Mouse (Mus musculus): Measurements from ENCODE around the gene Txnrd2.

Gene Txnrd2

GRCm38 (mm10) chr16:18426215-18426791 is at the start of gene Txnrd2:
Gene Txnrd2, plus strand, starts transcription at chr16:18426384.
- peak; percentile 88 for DNase-seq (ENCODE audit: low spot score)

- no peak for DNase-seq (ENCODE audit: low spot score)
These were observed 49.0 kb upstream of the Txnrd2 start for GRCm38 (mm10) chr16:18377203-18377602.

DNA sequence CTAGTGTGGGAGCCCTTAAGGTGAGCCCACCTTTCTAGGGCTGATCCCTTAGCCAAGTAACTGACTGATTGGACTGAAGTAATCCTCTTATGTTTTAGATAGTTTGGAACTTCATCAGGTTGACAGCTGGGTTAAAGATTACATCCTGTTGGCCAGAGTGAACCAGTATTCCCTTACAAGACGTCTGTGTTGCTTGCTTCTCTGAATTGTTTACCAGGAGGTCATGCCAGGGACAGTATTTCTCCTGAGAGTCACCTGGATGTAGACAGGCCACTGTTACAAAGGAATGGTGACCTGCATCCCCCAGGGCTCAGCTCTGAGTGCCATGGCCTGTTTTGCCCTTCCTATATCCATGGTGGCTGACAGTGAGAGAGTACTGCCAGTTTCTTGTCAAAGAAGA is 47.7 kb upstream of the Txnrd2 start:
- no peak for DNase-seq (ENCODE audit: low spot score)

- no peak for DNase-seq (ENCODE audit: low spot score)
These were observed 46.7 kb upstream of the Txnrd2 start for GRCm38 (mm10) chr16:18379338-18380001.

- DNase-seq (ENCODE audit: low spot score): peak; percentile 41
These were observed 45.6 kb upstream of the Txnrd2 start for GRCm38 (mm10) chr16:18380495-18381063.

DNA sequence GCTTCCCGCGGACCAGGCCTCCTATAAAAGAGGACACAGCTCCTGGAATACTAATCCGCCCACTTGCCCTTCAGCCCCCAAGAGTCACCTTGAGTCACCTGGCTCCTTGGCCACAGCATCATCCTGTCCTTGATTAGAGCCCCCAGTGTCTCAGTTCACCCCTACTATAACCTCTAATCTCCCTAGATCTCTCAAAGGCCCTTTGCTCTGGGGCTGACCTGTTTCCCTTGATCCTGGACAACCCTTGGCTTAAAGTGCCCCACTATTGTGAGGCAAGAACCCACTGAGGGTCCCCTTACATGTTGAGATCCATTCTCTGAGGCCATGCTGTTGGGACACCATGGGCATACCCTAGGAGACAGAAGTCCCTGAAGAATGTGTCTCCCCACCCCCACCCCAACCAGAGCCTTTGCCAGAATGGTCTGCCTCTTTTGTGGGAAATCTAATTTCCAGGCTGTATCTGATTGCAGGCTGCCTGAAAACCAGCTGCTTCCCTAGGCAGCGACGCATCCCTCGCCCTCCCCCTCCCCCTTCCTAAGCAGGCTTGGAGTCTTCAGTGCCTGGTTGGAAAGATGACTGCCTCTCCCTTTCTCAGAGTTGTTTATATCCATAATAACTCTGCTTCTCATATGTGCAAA is 44.4 kb upstream of the Txnrd2 start:
- DNase-seq (ENCODE audit: low spot score): no peak

DNA sequence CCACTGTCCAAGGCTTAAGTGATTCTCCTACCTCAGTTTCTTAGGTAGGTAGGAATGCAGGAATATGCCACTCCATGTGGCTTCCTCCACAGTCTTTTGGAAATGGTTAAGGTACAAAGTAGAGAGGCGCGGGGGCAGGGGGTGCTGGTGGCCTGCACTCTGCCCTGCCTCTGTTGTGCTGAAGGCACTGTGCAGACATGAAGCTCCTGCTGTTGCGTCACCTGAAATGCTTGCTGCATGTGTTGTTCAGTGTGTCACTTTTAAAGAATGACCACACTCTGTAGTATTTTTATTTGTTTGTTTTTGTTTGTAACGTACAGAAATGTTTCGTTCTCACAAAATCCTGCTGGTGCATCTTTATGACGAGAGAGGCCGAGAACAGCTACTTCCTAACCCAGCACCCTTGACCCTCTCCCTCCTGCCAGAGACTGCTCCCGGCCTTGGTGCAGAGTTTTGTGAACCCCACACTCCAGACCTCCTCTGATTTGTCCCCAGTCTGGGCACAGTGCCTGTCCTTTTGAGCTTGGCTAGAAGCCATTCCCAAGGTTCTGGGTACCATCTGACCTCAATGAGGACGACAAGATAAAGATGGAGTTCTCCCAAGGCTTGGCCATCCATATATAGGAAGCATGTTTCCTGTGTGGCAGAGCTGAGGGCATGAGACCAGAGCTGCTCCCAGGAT is 43.0 kb upstream of the Txnrd2 start:
- peak; percentile 40 for DNase-seq (ENCODE audit: low spot score)

DNA sequence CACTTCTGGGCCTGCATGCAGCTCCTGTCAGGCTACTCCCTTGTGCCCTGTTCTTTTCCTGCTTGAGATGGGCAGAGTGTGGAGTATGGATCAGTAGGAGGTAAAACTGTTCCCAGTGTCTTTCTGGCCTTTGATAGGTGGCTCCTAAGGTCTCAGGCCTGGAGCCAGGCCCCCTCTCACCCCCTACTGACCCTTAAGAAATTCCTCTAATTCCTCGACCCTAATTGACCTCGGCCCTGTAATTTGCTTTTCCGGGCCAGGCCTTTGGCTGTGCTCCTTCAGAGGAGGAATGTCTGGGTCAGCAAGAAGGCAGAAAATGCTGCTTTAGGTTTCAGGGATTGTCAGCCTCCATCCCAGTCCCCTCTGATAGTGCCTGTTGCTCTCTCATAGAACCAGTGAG is 42.4 kb upstream of the Txnrd2 start:
- no peak for DNase-seq (ENCODE audit: low spot score)

- no peak for DNase-seq (ENCODE audit: low spot score)
These were observed 42.0 kb upstream of the Txnrd2 start for GRCm38 (mm10) chr16:18384211-18384610.

DNA sequence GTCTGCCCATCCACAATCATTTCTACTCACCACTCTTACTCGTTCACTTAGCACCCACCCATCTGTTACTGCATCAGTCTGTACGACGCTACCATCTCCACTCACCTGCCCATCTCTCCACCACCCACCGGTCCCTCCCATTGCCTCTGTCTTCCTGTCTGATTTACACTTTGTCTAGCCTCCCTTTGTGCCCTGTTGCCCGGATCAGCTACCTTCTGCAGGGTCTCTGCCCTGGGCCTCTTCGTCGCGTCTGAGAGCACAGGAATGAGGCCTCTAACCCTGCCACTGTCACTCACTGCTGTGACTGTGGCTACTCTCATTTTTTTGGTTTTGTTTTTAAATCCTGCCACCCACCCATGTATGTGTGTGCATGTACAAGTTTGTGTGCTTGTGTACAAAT is 41.5 kb upstream of the Txnrd2 start:
- DNase-seq (ENCODE audit: low spot score): no peak

- no peak for DNase-seq (ENCODE audit: low spot score)
These were observed 40.8 kb upstream of the Txnrd2 start for GRCm38 (mm10) chr16:18385411-18385810.

- no peak for DNase-seq (ENCODE audit: low spot score)
These were observed 39.7 kb upstream of the Txnrd2 start for GRCm38 (mm10) chr16:18386451-18386850.

GRCm38 (mm10) chr16:18386972-18387371 is 39.2 kb upstream of the Txnrd2 start:
- no peak for DNase-seq (ENCODE audit: low spot score)

DNA sequence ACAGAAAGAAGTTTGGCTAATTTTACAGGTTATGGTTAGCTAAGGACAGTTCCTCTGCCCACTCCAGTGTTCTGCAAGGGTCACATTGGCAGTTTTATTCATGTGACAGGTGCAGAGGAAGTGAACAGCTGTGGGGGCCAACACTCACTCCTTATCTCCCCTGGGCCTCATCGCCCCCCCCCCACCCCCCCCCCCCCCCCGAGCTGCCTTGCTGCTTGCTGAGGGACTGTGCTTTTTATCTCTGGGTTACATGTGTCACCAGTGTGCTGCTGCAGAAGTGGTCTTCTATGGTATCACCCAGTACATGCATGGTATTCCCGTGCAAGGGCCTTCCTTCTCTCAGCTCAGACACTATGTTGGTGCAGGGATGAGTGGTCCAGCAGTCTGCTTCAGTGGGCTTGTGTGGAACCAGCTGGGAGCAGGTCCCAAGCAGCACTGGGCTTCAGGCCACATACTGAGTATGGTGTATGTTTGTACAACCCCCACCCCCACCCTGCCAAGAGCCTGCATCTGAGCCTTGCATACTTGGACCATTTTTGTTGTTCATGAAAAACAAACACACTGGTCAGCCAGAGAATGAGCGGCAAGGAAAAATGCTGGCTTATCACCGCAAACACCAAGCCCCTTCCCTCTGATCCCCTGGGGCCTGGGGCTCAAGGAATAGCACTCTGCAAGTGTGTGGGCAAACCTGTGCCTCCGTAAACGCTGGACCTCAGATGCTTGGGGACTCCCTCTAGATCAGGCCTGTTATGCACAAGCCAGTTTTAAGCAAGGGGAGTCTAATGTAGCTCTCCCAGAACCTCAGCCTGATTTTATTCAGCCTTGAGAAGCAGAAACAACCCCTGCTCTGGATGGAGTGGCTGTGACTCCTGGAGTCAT is 38.2 kb upstream of the Txnrd2 start:
- DNase-seq (ENCODE audit: low spot score): no peak

DNA sequence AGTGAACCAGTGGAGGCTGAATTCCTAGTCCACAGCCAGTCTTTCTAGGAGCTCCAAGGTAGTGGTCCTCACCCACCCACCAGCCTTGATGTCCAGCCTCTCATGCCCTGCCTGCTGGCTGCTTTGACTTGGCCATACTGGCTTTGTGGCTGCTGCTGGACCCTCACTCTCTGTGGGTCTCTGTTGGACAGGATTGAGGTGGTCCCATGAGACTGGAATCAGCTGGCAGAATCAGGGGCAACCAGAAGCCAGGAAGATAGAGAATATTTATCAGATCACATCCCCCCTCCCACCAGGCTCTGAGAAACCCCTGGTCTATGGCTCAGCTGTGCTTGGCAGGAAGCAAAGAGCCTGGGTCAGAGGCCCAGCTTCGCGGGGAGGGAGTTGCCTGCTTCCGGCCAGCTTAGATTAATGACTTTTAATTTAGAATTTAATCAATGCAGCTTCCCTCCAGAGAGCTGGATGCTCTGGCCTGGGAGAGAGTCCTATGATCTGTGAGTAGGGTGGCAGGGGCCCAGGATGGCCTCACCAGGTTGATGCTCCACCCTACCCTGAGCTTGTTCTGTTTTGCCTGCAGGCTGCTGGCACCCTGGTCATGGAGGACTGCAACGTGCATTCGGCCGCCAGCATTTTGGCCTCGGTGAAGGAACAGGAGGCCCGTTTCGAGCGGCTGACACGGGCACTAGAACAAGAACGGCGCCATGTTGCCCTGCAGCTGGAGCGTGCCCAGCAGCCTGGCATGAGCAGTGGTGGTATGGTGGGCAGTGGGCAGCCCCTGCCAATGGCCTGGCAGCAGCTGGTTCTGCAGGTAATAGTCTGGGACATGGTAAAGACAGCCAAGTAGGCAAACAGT is 37.4 kb upstream of the Txnrd2 start:
- peak; percentile 40 for DNase-seq (ENCODE audit: low spot score)

DNA sequence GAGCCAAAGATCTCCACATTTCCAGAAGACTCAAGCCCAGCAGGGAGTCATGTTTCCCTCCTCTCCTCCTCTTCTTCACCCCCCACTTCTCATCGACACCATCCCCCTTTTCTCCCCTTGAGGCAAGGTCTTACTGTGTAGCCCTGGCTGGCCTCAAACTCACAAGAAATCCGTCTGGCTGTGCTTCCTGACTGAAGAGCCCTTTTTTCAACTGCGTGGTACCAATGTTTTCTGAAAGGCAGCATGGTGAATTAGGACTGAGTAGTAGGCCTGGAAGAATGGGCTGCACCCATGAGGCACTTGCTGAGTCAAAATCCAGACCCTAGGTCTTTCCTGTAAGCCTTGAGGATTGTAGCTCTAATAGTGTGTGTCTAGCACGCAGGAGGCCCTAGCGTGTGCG is 35.8 kb upstream of the Txnrd2 start:
- DNase-seq (ENCODE audit: low spot score): no peak

DNA sequence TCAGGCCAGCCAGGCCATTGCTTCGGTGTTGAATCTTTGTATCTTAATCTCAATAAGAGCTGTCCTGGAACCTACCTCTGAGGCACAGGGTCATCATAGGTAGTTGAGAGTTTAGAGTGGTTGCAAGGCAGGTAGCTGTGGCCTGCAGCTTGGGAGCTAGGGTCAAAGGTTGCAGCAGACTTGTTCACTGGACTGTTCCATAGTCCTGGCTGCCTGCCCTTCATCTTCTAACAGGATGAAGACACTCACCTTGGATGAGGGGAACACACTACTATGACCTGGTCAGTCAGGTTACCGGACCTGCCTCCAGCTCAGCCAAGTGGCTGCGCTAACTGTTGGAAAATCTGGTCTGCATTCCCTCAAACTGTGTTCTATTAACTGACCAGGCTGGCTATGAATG is 35.1 kb upstream of the Txnrd2 start:
- DNase-seq (ENCODE audit: low spot score): no peak

DNA sequence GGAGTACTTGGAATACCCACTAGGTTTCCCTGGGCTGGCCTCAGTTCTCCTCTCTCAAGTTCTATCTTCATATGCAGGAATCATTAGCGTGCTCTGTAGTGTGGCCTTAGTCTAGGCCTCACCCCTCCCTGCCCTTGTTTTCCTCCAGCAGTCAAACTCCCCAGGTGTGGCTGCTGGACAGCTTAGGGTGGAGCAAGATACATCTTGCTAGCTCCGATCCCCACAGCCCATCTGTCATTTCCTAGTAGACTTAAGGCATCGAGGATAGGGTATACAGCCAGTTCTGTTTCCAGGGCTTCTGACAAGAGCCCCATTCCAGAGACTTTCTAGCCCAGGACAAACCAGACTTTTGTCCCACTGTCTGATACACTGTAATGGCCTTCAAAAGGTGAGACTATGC is 34.5 kb upstream of the Txnrd2 start:
- no peak for DNase-seq (ENCODE audit: low spot score)

GRCm38 (mm10) chr16:18392469-18393426 is 33.4 kb upstream of the Txnrd2 start:
- peak; percentile 83 for DNase-seq (ENCODE audit: low spot score)

GRCm38 (mm10) chr16:18393595-18393994 is 32.6 kb upstream of the Txnrd2 start:
- DNase-seq (ENCODE audit: low spot score): peak; percentile 39
